Comparison of ENCODE assay signal across 8 mouse cellular contexts in the genomic region with DNA sequence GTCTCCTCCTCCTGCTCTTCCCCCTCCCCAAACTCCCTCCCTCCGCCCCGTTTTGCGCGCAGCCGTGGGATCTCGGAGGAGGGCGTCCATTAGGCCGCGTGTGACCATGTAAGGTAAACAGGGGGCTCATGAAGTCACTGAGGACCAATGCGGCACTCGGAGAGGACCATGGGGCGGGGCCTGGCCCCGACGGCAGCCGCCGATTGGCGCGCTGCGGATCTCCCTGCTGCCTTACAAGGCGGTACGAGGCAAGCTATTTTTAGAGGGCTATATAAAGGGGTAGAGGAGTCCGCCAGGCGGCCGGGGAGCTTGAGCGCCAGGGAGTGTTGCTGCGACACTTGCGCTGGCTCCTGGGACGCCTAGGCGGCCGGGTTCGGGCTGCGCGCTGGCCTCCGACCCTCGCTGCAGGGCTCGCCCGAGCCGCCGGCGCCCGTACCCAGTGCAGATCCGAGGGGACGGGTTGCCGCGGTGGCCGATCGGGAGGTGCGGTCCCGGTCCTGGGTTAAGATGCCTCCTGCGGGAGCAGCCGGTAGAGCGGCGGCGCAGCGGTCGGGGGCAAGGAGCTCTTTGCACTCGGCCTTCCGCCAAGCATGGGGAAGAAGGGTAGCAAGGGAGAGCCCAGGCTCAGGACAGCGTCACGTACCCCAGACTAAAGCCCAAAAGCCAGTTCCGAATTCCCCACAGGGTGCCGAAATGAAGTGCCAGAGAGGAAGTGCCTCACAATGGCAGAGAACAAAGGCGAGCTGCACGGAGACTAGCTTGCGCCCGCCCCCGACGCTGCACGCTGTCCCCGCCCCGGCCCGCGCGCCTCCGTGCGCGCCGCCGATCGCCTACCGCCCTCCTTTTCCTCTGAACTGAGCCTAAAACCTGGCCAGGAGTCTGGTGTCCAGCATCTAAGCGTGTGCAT. TPM values are rescaled to one million over a fixed set of nuclear protein-coding genes. Genes with fewer than 3 reads are reported as not detected.
A peak's percentile ranks its signal among the peaks of the same experiment; 100 is the strongest.
DNase-seq lines count a peak whose midpoint lies in the region; ATAC-seq and TF ChIP-seq lines count a peak whose summit lies in the region.

Gene Klf7 (minus strand): TSS at position 724 of the 907 bp plus-strand sequence.

- peaks cover 5% of the 10 kb centered on the region; the same call in 1 of the 2 replicates for H3K4me1 ChIP-seq in cortical plate, adult 2 months (ENCODE audit: control insufficient read depth, insufficient read depth, low read length)
- H3K4me1 ChIP-seq in megakaryocyte, embryonic 14.5 days: peaks cover 36% of the 10 kb centered on the region

- peak; percentile 99 for TF ChIP-seq POLR2A in cortical plate, adult 2 months (IDR thresholded peaks at IDR 0.05; ENCODE audit: extremely low read depth, insufficient read depth, low read length)

- no peaks in the 10 kb centered on the region for H3K27me3 ChIP-seq in megakaryocyte, embryonic 14.5 days (replicated peaks)

- no peaks in the 10 kb centered on the region for H3K9me3 ChIP-seq in megakaryocyte, embryonic 14.5 days

- peak within 1 kb of the TSS; percentile 100 for H3K27ac ChIP-seq in cortical plate, adult 2 months (ENCODE audit: insufficient read depth, low read length)

- H3K36me3 ChIP-seq in megakaryocyte, embryonic 14.5 days (replicated peaks; ENCODE audit: low read length): peaks cover 11% of the 10 kb centered on the region

- H3K4me3 ChIP-seq in cortical plate, adult 2 months (ENCODE audit: insufficient read depth, low read length): peak within 1 kb of the TSS; percentile 86
- H3K4me3 ChIP-seq in megakaryocyte, embryonic 14.5 days (replicated peaks): peak within 1 kb of the TSS; percentile 98

- peak; percentile 89 for ATAC-seq in activated CD4-positive, CD25-positive, alpha-beta regulatory T cell, adult 4 months

- DNase-seq in gastrocnemius, adult 8-10 months (ENCODE audit: low spot score in 2 of 2): peak; percentile 97 to 99
- DNase-seq in hindlimb bud, embryonic 11.5 days (ENCODE audit: extremely low spot score, low read depth, low spot score): peak; percentile 92
- DNase-seq in left cerebral cortex, adult 8-10 months (ENCODE audit: low spot score in 2 of 2): peak; percentile 98 to 100
- peak; percentile 99 to 100 for DNase-seq in right cerebral cortex, postnatal 10 days (ENCODE audit: low spot score in 2 of 2)
- peak; percentile 85 for DNase-seq in urinary bladder, postnatal 25 days (ENCODE audit: low spot score)

- TF ChIP-seq CTCF in cortical plate, adult 2 months (IDR thresholded peaks at IDR 0.05; ENCODE audit: extremely low read depth, insufficient read depth, low read length): no peak

RNA-seq across cellular contexts. Expression of gene Klf7, which starts in this region (rescaled TPM):
- 10 to 100 TPM; 18.6 to 19.1 TPM for polyA plus RNA-seq in activated CD4-positive, CD25-positive, alpha-beta regulatory T cell, adult 4 months (2017; shearing (Covaris generic))
- 18.4 and 18.6 TPM in 2 replicates for polyA plus RNA-seq in cortical plate, adult 2 months (2012; rRNA removed)
- 1 to 10 TPM; 4.6 to 7.0 (median 5.4) TPM for total RNA-seq in gastrocnemius, adult 8-10 months (2022)
- 10 to 100 TPM; 38.9 to 48.5 (median 42.0) TPM for total RNA-seq in left cerebral cortex, adult 8-10 months (2022)
- polyA plus RNA-seq in megakaryocyte, embryonic 14.5 days (2012; ENCODE audit: insufficient read depth, low replicate concordance): 7.9 and 18.5 TPM in 2 replicates

Comparison
In these comparisons a context has a peak if more than half of its experiments do, and no peak if none do; other contexts are left out.
1. Peak in every context shown above with its lines: DNase-seq, ATAC-seq, H3K4me3 ChIP-seq and H3K27ac ChIP-seq.
2. RNA of gene Klf7 (total RNA-seq): 38.9 to 48.5 TPM in left cerebral cortex, adult 8-10 months; 4.6 to 7.0 TPM in gastrocnemius, adult 8-10 months; every median in the first group is over 4 times any median in the second.